Mouse (Mus musculus): ENCODE data around the gene Sytl3.
"Not testable (repeated sequence)": the region's sequence is repeated elsewhere in the genome, so short reads cannot be mapped to it uniquely, and the experiment has no call there.

The Sytl3 gene

DNA sequence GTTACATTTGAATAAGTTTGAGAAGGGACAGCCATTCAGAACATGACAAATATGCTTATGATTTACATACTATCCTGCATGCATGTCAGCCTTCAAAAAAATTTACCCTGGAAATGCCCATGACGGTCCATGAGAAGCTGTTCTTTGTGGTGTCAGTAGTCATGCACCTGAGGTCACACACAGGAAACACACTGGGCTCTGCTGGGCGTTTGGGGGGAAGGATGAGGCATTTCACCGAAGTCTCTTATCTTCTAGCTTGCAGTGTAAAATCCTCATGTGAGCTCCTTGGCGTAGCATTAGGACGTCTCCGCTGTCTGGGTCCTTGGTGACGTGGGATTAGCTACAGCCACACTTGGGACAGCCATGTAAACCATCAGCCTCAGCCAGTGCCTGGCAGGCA is at the start of gene Sytl3:
Sytl3 (plus strand) TSS at position 293 of the 400 bp plus-strand sequence.
- DNase-seq (ENCODE audit: low read depth, low spot score): not testable (repeated sequence)

DNA sequence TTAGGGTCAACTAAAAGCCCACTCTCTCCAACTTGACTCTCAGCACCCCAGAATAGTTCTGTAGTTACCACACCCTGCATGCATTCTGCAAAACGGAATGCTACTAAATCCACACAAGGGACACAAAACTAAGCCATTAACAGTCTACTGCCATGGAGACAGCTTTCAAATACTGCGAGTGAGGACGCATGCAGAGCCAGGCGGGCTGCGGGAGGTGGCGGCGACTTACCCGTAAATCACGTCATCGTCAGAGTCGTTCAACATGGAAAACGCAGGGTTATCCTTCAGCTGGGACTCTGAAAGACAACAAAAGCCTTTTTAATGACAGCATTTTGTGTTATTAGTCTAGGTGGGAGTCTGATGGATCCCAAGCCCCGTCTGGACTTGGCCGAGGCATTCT is 45.4 kb upstream of the Sytl3 start:
- DNase-seq (ENCODE audit: low read depth, low spot score): not testable (repeated sequence)

DNA sequence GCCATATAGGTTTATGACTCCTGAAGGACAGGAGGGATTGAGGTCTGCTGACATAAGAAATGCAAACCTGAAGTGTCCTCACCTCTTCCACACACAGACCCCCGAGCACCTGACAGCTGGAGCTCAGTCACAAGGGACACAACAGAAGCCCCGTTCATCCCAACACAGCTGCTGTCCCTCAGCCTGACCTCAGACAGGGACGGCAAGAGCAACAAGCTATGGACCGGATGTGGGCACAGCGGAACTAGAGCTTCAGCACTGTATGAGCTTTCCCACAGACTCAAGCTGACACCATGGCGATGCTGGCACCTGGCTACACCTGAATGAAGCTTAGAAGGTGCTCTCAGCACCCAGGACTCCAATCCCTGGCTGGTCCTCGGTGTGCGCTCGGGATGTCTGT is 44.6 kb upstream of the Sytl3 start:
- DNase-seq (ENCODE audit: low read depth, low spot score): not testable (repeated sequence)

DNA sequence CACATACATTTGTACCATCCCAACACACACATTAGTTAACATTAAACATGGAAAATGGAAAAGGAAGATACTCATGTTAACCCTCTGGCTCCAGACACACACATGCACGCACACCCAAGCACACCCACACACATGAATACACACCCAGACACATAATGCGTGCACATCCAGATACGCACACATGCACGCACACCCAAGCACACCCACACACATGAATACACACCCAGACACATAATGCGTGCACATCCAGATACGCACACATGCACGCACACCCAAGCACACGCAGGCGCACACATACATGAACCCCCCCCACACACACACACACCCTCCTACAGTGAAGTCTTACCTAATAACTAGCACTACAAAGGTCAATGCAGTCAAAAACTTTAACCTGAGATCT is 42.2 kb upstream of the Sytl3 start:
- DNase-seq (ENCODE audit: low read depth, low spot score): not testable (repeated sequence)

DNA sequence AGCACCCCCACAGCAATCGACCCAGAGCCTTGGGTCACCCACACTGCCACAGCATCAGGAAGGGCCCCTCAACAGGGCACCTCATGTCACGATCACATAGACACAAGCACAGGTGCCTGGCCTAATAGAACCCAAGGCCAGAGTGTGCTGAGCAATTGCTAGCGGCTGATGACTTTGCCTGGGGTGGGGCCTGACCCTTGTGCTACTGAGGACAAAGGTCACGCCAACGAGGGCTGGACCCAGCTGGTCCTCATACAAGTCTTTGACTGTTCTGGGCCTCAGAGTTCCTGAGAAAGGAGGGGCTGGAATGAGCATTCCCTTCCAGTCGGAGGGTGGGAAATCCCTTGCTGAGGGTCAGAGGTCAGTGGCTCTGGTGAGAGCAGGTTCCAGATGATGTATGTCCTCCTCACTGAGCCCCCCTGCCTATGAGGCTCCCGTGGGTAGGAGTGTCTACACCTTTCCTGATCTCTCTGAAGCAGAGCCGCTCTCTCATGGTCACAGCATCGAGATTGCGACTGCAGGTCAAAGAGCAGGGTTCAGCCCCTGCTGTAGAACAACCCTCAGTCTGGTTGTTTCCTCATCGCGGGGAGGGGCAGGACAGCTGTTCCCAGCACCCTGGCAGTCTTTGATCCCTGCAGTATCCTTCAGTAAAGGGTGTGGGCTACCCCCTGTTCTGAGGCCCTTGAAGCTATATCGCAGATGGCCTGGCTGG is 41.0 kb upstream of the Sytl3 start:
- DNase-seq (ENCODE audit: low read depth, low spot score): not testable (repeated sequence)

DNA sequence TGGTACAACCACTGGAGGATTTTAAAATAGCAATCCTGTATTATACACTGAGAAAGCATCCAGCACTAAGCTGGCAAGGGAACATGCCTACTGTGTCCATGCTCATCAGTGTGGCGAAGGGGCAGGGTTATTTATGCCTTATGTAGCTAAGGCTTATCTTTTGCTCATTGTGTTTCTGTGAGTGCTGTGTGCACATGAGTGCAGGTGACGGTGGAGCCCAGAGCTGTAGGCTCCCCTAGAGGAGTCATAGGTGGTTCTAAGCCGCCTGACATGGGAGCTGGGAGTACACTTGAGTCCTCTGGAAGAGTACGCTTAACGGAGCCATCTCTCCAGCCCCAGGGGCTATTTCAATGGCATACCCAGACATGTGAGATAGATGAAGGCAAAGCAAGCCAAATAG is 39.6 kb upstream of the Sytl3 start:
- DNase-seq (ENCODE audit: low read depth, low spot score): not testable (repeated sequence)

DNA sequence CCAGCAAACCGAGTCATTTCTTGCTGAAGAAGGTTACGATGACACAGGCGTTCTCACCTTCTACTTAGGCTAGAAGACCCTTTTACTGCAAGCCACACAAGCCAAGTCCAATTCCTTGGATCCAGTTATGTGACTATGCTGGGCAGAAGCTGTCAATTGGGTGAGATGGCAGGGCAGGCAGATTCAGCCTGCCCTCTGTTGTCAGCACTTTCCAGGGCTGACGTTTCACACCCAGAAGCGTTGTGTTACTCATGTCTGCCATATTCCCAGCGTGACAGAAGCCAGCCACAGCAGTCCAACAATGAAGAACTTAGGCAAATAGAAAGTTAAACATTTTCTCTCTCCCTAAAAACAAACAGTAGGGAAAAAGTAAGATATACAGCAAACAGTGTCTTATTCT is 38.9 kb upstream of the Sytl3 start:
- DNase-seq (ENCODE audit: low read depth, low spot score): not testable (repeated sequence)

DNA sequence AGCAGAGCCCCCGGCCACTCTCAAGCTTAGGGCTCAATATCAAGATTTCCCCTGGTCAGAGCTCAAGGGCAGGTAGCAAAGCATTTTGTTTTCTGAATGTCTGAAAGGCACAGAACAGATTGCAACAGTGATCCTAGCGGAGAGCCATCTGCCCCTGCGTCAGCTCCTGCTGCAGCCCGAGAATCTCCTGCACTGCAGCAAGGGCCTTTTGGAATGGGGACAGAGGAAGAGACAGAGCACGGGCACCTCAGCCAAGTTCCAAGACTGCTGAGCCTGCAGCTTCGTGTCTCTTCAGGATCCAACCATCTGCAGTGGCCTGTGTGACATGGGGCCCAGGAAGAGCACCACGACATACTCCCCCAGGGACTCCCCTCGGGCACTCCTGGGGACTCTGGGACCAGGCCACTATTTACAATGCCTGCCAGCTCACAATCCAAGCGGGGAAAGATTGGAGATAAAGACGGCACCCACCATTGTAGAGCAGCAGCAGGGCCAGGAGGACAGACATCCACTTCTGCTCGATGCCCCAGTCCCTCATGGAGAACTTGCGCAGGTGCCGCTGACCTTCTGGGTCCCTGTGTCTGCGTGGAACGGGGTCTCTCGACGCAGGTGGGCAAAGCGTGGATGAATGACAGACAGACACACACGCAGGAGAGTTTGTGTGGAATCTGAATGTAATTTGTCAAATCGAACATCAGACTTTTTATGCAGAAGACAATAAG is 38.0 kb upstream of the Sytl3 start:
- DNase-seq (ENCODE audit: low read depth, low spot score): not testable (repeated sequence)

DNA sequence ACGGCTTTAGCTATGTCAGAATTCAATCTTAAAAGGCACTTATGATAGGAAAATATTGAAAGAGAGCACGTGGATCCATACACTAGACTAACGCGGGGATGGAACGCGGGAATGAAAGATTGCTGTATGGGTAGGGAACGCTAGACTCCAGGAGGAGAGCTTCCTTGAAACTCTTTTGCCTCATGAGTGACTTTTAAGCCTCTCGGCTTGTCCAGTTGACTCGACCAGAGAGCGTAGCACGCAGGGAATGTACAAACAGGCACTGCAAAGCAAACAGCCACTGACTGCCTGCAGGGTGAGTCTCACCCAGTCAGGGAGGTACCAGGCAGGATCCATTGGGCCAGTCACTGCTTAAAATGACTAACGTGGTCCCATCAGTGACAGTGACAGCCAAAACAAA is 36.9 kb upstream of the Sytl3 start:
- not testable (repeated sequence) for DNase-seq (ENCODE audit: low read depth, low spot score)

DNA sequence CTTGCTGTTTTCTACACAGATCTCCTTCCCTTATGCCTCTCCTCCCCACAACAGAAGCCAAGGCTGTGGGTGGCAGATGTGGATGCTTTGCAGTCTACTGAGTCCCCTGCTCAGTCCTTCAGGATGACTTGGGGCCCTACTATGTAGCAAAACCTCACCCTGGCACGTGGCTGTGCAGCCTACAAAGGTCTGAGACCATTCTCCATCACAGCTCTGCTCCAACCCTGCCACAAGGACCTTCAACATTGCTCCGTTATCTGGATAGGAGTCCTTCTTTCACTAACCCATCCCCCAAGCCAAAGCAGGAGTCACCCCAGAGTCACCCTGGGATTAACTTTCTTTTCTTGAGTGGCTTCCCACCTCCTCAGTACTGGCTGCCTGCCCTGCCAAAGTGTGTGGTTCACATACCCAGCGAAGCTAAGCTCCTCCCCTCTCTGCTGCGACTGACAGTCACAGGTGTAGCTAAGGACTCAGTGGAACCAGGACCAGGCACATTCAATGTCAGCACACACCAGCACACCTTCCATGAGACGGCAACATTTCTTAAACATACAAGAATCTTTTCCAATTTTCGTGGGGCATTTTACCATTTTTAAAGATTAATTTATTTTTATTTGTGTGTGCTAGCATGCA is 33.9 kb upstream of the Sytl3 start:
- DNase-seq (ENCODE audit: low read depth, low spot score): not testable (repeated sequence)

DNA sequence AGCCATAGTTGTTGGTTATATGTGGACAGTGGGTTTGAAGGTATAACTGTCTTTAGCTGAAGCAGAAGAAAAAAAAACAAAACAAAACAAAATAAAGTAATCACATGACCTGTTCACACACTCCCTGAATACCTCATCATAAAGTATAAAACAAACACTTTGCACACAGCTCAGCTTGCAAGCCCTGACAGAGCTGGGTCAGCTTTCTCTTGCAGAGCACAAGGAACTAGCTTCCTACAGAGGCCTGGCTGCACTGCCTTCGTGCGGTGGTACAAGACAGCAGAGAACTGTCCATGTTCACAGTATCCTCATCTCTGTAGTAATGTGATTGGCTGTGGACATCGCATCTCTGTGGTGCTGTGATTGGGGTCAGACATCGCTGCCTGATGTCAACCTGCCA is 28.5 kb upstream of the Sytl3 start:
- DNase-seq (ENCODE audit: low read depth, low spot score): not testable (repeated sequence)

DNA sequence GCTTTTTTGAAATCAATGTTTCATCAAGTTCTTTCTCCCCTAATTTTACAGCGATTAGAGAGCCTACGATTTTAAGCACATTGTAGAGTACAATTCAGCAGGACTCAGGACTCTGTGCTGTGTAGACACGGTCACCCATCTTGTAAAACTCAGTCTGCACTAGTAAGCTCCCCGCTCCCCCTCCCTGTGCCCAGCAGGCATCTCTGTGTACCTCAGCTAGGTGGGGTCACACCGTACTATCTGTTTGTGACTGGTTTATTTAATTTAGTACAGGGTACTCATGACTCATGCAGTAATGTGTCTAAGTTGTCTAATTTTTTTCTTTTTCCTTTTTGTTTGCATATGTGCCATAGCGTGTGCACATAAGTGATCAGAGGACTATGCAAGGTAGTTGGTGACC is 26.0 kb upstream of the Sytl3 start:
- not testable (repeated sequence) for DNase-seq (ENCODE audit: low read depth, low spot score)

DNA sequence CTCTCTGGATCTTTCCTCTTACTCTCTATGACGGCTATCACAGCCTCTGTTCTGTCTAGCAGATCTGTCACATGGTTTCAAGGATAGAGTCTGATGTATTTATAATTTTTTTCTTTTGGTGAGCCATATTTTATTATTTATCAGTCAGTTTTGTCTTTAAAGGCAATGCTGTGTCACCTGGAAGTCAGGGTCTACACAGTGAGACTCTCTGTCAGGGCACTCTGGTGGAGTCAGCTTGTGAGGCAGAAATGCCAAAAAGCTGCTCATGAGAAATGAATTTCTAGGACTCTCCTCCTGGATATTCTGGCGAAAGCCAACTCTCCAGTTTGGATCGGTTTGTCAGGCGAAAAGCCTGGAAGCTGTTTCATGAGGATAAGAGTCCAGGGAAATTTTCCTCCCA is 23.1 kb upstream of the Sytl3 start:
- DNase-seq (ENCODE audit: low read depth, low spot score): not testable (repeated sequence)

DNA sequence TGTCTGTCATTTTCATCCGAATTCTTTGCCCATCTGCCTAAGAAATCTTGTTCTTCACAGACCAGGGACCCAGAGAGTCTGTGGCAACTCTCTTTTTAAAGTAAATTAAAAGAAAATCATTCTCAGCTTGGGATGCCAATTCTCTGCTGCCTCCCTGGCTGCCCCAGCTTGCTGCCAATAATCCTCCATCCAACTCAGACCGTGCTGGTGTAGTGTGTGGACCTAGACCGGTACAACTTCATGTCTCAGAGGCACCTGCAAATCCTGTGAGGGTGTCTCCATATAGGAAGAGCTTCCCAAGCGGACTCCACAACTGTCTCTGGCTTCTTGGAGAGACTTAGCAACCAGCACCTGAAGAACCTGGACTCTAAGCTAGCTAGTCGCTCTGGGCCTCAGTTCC is 22.0 kb upstream of the Sytl3 start:
- no peak for DNase-seq (ENCODE audit: low read depth, low spot score)

DNA sequence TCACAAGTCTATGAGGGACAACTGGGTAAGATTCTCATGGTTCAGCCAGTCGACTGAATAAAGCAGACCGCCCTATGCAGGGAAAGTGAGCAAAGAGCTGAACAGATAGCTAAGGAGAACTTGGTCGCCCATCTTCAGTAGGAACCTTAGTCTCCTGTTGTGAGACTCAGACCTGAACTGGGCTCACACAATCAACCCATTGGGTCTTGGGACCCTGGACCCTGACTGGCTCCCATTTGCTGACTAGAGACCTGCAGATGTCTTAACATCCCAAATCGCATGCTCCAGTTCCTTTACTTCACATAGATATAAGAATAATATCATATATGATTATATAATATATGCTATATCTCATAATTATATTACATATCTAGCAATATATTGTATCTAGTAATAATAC is 21.5 kb upstream of the Sytl3 start:
- not testable (repeated sequence) for DNase-seq (ENCODE audit: low read depth, low spot score)

DNA sequence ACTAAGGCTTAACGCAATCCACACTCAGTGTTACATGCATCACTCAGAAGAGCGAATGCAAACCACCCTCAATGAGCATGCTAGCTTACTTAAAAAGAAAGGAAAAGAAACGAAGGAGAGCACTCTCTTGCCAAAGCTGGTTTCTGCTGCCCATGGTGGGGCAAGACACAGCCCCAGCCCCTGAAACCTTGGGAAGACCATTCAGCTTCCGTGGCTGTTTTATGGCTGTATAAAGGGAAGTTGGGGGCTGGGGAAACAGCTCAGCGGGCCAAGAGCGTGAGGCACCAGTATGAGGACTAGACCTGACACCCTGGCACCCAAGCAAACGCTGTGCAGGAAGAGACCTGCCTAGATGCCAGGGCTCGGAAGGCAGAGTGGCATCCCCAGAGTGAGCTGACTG is 20.4 kb upstream of the Sytl3 start:
- DNase-seq (ENCODE audit: low read depth, low spot score): not testable (repeated sequence)

DNA sequence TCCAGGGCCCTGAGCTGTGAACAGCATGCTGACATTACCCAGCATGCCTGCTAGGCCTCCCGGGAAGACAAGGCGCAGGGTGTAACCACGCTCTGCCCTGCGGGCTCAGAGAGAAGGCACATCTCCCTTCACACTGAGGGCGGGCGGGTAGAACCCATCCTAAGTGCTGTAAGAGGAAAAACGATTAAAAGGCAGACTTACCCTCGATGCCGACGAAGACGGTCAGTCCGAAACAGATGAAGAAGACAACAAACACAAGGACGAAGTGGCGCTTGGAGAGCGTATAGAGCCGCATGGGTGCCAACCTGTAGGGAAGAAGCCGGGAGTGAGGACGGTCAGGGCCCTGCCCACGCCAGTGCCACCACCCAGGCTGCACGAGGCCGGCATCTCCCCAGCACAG is 19.4 kb upstream of the Sytl3 start:
- DNase-seq (ENCODE audit: low read depth, low spot score): peak; percentile 17

DNA sequence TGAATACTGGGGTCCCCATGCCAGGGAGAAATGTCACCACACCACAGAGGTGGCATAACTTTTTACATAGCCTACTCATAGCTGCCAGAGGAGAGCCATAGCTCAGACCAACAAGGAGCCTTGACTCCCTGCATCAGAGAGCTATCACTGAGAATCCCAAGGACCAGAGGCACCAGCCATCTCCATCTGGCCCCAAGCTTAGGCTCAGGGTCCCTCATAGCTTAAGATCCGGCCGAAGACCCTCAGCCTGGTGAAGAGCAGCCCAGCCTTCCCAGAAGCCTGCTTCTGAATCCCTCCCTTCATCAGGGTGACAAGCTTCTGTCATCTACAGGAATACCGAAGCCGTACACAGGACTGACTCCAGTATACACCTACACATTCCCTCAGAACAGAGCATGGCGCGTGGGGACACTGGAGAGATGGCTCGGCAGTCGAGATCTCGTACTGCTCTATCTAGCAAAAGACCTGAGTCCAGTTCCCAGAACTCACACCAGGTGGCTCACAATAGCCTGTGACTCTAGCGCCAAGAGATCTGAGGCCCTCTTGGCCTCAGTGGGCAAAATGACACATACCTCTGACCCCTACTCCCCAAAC is 18.8 kb upstream of the Sytl3 start:
- not testable (repeated sequence) for DNase-seq (ENCODE audit: low read depth, low spot score)

DNA sequence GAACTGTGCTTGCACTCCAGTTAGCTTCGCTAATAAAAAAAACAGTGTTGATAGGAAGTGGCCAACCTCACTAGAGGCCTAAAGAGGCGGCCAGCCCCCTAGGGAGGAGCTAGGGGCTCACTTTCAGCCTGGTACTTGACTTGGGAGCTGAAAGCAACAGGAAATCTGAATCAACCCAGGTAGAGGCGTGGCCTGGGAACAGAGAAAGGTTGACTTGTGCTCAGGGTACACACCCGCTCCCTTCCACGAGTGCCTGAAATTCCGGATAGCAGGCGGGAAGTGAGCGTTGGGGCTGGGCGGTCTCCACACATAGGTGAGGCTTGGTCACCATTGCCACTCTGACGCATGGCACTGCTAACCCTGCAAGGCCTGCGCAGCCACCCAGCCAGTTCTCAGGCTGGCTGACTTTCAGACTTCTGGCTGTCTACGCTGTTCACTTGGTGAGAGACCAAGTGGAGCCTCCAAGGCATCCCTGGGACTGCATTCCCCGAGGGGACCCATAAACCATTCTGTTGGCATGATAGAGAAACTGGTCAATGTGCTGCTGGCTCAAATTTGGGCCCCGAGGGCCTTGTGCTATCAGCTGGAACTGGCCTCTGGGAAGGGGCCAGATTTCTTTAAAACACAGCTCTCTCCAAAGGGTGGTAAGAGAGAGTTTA is 18.0 kb upstream of the Sytl3 start:
- peak; percentile 39 for DNase-seq (ENCODE audit: low read depth, low spot score)

DNA sequence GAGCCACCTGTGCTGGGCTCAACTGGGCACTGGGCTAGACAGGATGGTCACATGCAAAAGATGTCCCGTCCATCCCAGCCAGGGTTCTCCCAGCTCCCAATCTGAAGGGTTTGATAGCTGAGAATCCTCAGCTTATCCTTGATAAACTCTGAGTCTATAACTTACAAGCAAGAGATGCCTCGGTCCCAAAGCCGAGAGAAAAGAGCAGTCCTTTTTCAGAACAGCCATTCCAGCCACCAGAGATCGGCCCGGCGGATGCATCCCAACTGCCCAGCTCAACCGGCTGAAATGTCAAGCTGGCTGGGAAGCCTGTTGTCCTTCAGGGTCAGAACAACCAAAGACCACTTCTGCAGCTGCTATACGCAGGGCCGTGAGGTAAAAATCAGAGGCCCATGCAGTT is 14.7 kb upstream of the Sytl3 start:
- not testable (repeated sequence) for DNase-seq (ENCODE audit: low read depth, low spot score)

DNA sequence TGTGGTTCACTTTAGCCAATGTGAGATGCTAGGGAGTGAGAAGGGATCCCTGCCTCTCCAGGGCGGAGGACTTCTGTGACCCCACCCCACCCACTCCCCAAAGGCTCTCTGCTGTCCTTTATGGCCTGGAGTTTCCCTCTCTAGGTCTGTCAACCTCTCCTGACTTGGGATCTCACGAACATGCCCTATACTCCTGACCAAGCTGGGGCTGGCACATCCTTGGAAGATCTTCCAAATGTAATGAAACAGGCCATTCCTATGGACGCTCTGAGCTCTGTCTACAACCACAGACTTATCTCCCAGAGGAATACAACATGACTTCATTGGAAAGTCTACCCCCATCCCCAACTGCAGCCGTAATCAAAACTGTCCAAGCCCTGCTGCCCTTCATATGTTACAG is 14.2 kb upstream of the Sytl3 start:
- DNase-seq (ENCODE audit: low read depth, low spot score): not testable (repeated sequence)

DNA sequence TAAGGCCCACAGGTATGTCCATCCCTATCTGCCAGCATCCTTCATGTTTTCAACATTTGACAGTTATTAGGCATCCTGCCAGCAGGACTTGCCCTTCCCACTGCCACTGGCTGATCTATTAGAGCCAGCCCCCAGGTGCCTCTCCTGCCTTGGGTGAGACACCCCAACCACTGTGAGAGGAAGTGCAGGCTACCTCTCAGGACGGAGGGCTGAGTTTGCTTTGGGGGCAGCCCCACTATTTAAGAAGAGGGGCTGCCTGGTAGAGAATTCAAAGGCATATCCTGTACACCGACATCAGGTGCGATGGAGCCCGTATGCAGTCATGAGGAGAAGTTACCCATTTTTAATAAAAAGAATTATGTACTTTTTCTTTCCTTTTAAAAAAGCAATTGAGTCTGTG is 13.2 kb upstream of the Sytl3 start:
- not testable (repeated sequence) for DNase-seq (ENCODE audit: low read depth, low spot score)
